Mouse (Mus musculus) MEL (cell line): ENCODE results near the gene Gm49396. TPM values are rescaled to one million over a fixed set of nuclear protein-coding genes. Genes with fewer than 3 reads are reported as not detected.

Experiments
- DNase-seq: peaks from one replicate; pipeline ENCODE4 v3.0.0; 2011; ENCODE audit warnings: low read depth, low spot score
- H3K27ac ChIP-seq: 2 replicates; pipeline ENCODE4 v1.5.1; 2012; ENCODE audit warnings: low read depth, mild to moderate bottlenecking, control low read depth, low read length, moderate library complexity; ENCODE audit not compliant: control insufficient read depth
- H3K27me3 ChIP-seq, 2 experiments: fragments of 150-350 bp in 1 of 2; sonication (generic) in 1 of 2; 2 replicates each; pipeline ENCODE4 v1.6.1; 2012; ENCODE audit warnings: low read length in 2 of 2, mild to moderate bottlenecking in 2 of 2, improper control_type of control experiment in 1 of 2, moderate library complexity in 1 of 2; ENCODE audit not compliant: insufficient read depth in 2 of 2, control insufficient read depth in 1 of 2
- H3K36me3 ChIP-seq, 2 experiments: 2 replicates each; pipeline ENCODE4 v1.6.1; 2012 to 2014; ENCODE audit warnings: low read length in 2 of 2, improper control_type of control experiment in 1 of 2, inconsistent platforms in 1 of 2, mild to moderate bottlenecking in 1 of 2; ENCODE audit not compliant: insufficient read depth in 2 of 2, control insufficient read depth in 1 of 2
- H3K4me1 ChIP-seq, 2 experiments: fragments of 150-350 bp in 1 of 2; sonication (generic) in 1 of 2; 2 replicates each; pipeline ENCODE4 v1.6.1; 2012; ENCODE audit warnings: low read length in 2 of 2, improper control_type of control experiment in 1 of 2, mild to moderate bottlenecking in 1 of 2; ENCODE audit not compliant: insufficient read depth in 2 of 2, control insufficient read depth in 1 of 2
- H3K4me3 ChIP-seq, 2 experiments: fragments of 150-350 bp in 1 of 2; sonication (generic) in 1 of 2; 2 replicates each; pipeline ENCODE4 v1.5.1; 2012; ENCODE audit warnings: low read depth in 2 of 2, low read length in 2 of 2, mild to moderate bottlenecking in 2 of 2, moderate library complexity in 2 of 2, control low read depth in 1 of 2, improper control_type of control experiment in 1 of 2; ENCODE audit not compliant: control insufficient read depth in 1 of 2, insufficient read depth in 1 of 2
- H3K79me2 ChIP-seq: 2 replicates; pipeline ENCODE4 v1.6.1; 2012; ENCODE audit warnings: mild to moderate bottlenecking, low read length, moderate library complexity; ENCODE audit not compliant: control insufficient read depth, poor library complexity, insufficient read depth
- H3K9ac ChIP-seq: 2 replicates; pipeline ENCODE4 v1.6.1; 2012; ENCODE audit warnings: low read depth, mild to moderate bottlenecking, control low read depth, low read length, moderate library complexity; ENCODE audit not compliant: control insufficient read depth, poor library complexity, severe bottlenecking
- H3K9me3 ChIP-seq: fragments of 150-350 bp; sonication (generic); replicated peaks from 2 replicates; pipeline ENCODE4 v1.6.1; 2012; ENCODE audit warnings: mild to moderate bottlenecking, low read length, improper control_type of control experiment, moderate library complexity; ENCODE audit not compliant: insufficient read depth
- BHLHE40 ChIP-seq: IDR thresholded peaks from 2 replicates; pipeline ENCODE4 v1.6.1; 2012; ENCODE audit warnings: low read depth, mild to moderate bottlenecking, inconsistent platforms, low read length, improper control_type of control experiment, borderline replicate concordance
- CHD1 ChIP-seq: IDR thresholded peaks from 2 replicates; pipeline ENCODE4 v1.6.1; 2012; ENCODE audit warnings: low read depth, mild to moderate bottlenecking, inconsistent platforms, low read length, improper control_type of control experiment
- E2F4 ChIP-seq: IDR thresholded peaks from 2 replicates; pipeline ENCODE4 v1.6.1; 2011; ENCODE audit warnings: low read depth, low read length, improper control_type of control experiment, borderline replicate concordance
- EP300 ChIP-seq, 2 experiments: IDR thresholded peaks; 2 replicates each; pipeline ENCODE4 v1.6.1; 2011; ENCODE audit warnings: improper control_type of control experiment in 2 of 2, low read length in 2 of 2, low read depth in 1 of 2, mild to moderate bottlenecking in 1 of 2
- ETS1 ChIP-seq: IDR thresholded peaks from 2 replicates; pipeline ENCODE4 v1.6.1; 2012; ENCODE audit warnings: low read depth, mild to moderate bottlenecking, inconsistent platforms, low read length, improper control_type of control experiment, moderate library complexity
- JUND ChIP-seq: IDR thresholded peaks from 2 replicates; pipeline ENCODE4 v1.6.1; 2011; ENCODE audit warnings: low read depth, mild to moderate bottlenecking, improper control_type of control experiment, low read length
- KAT2A ChIP-seq: conservative IDR thresholded peaks from 2 replicates; pipeline ENCODE4 v1.6.1; 2012; ENCODE audit warnings: low read depth, low read length, improper control_type of control experiment, inconsistent platforms
- MAFK ChIP-seq: IDR thresholded peaks from 2 replicates; pipeline ENCODE4 v1.6.1; 2011; ENCODE audit warnings: low read depth, mild to moderate bottlenecking, low read length, improper control_type of control experiment, borderline replicate concordance
- MAZ ChIP-seq: IDR thresholded peaks from 2 replicates; pipeline ENCODE4 v1.6.1; 2012; ENCODE audit warnings: low read depth, mild to moderate bottlenecking, inconsistent platforms, low read length, improper control_type of control experiment
- MEF2A ChIP-seq: IDR thresholded peaks from 2 replicates; pipeline ENCODE4 v1.6.1; 2014; ENCODE audit warnings: low read depth, mild to moderate bottlenecking, inconsistent platforms, low read length, improper control_type of control experiment; ENCODE audit not compliant: poor library complexity, insufficient replicate concordance, severe bottlenecking; ENCODE audit errors: extremely low read depth
- MYC ChIP-seq: IDR thresholded peaks from 2 replicates; pipeline ENCODE4 v1.6.1; 2011; ENCODE audit warnings: low read depth, mild to moderate bottlenecking, low read length, improper control_type of control experiment, moderate library complexity
- NRF1 ChIP-seq: IDR thresholded peaks from 2 replicates; pipeline ENCODE4 v1.6.1; 2014; ENCODE audit warnings: low read depth, mild to moderate bottlenecking, inconsistent platforms, low read length, improper control_type of control experiment, moderate library complexity; ENCODE audit not compliant: poor library complexity, insufficient read depth, severe bottlenecking
- RAD21 ChIP-seq: IDR thresholded peaks from 2 replicates; pipeline ENCODE4 v1.6.1; 2011; ENCODE audit warnings: mild to moderate bottlenecking, low read depth, low read length, improper control_type of control experiment
- RCOR1 ChIP-seq: IDR thresholded peaks from 2 replicates; pipeline ENCODE4 v1.6.1; 2012; ENCODE audit warnings: low read depth, mild to moderate bottlenecking, inconsistent platforms, low read length, improper control_type of control experiment
- TAL1 ChIP-seq: IDR thresholded peaks from 2 replicates; pipeline ENCODE4 v1.6.1; 2012; ENCODE audit warnings: mild to moderate bottlenecking, inconsistent platforms, low read length, moderate library complexity, mixed read lengths
- TCF12 ChIP-seq: IDR thresholded peaks from 2 replicates; pipeline ENCODE4 v1.6.1; 2014; ENCODE audit warnings: low read depth, mild to moderate bottlenecking, inconsistent platforms, low read length, improper control_type of control experiment, moderate library complexity
- USF2 ChIP-seq, 2 experiments: IDR thresholded peaks; 2 replicates each; pipeline ENCODE4 v1.6.1; 2011 to 2012; ENCODE audit warnings: improper control_type of control experiment in 2 of 2, low read length in 2 of 2, borderline replicate concordance in 1 of 2, inconsistent platforms in 1 of 2, low read depth in 1 of 2, mild to moderate bottlenecking in 1 of 2; ENCODE audit not compliant: insufficient read depth in 1 of 2
- ZKSCAN1 ChIP-seq: IDR thresholded peaks from 2 replicates; pipeline ENCODE4 v1.6.1; 2012; ENCODE audit warnings: low read depth, mild to moderate bottlenecking, inconsistent platforms, low read length, improper control_type of control experiment, moderate library complexity
- ZNF384 ChIP-seq: IDR thresholded peaks from 2 replicates; pipeline ENCODE4 v1.6.1; 2012; ENCODE audit warnings: low read depth, mild to moderate bottlenecking, inconsistent platforms, low read length, improper control_type of control experiment
- polyA plus RNA-seq, 2 experiments: library from polyadenylated mRNA; stranded (reverse) in 1 of 2; unstranded in 1 of 2; fragments of >175 nt in 1 of 2; fragments of >200 nt in 1 of 2; gene quantifications; 2 replicates each; pipeline versions ENCODE4 v1.2.1 to v1.2.4; 2012; ENCODE audit warnings: low replicate concordance in 2 of 2, low read depth in 1 of 2; ENCODE audit not compliant: insufficient read length in 2 of 2, insufficient read depth in 1 of 2, missing spikeins in 1 of 2
- total RNA-seq: library from RNA; depleted of rRNA; stranded (reverse); fragments of 300-350 nt; gene quantifications from 2 replicates; pipeline ENCODE4 v1.2.3, GENCODE M21; 2012

Gene Gm49396
- total and polyA plus RNA-seq, 3 experiments: 1.9 to 4.2 TPM; not detected in 1

DNA sequence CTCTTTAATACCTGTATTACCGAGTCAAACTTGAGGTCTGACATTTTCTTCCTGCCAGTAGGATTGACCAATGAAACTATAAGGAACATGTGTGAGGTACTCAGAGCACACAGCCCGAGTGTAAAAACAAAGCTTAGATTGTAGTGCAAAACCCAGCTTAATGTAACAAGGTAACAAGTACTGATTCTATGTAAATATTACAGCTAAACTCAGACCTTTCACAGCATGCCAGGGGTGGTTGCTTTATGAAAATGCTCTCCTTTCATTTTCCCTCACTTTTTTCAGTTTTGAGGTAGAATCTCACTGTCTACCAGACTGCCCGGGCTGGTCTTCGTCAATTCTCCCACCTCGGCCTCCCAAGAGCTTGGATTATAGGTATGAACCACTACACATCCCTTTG lies 32.9 kb downstream of the Gm49396 start:
- TF ChIP-seq ZKSCAN1: no peak
- TF ChIP-seq MAFK: no peak
- H3K9ac ChIP-seq: no peak overlapping the region
- no peak overlapping the region for H3K27ac ChIP-seq
- peaks cover 1% of the 10 kb centered on the region for H3K79me2 ChIP-seq
- no peaks in the 10 kb centered on the region for H3K9me3 ChIP-seq
- H3K4me3 ChIP-seq: no peak overlapping the region
- peaks cover 7 to 35% of the 10 kb centered on the region in 2 experiments; a peak in 3 of 4 replicates for H3K4me1 ChIP-seq
- H3K27me3 ChIP-seq: no peaks in the 10 kb centered on the region
- DNase-seq: no peak
- peaks cover 0 to 13% of the 10 kb centered on the region in 2 experiments; a peak in 2 of 4 replicates for H3K36me3 ChIP-seq

GRCm38 (mm10) chr7:30596811-30597210 lies 33.7 kb downstream of the Gm49396 start:
- no peak for DNase-seq
- Histone ChIP-seq H3K27ac (no peak overlapping the region), H3K79me2 (no peaks in the 10 kb centered on the region; the same call in 1 of the 2 replicates), H3K9me3 (no peaks in the 10 kb centered on the region), H3K36me3 (peaks cover 0 to 11% of the 10 kb centered on the region in 2 experiments; a peak in 2 of 4 replicates), H3K4me3 (no peak overlapping the region), H3K27me3 (no peaks in the 10 kb centered on the region), H3K9ac (no peak overlapping the region), H3K4me1 (peaks cover 7 to 29% of the 10 kb centered on the region in 2 experiments; a peak in 3 of 4 replicates)
- no peak for TF ChIP-seq ETS1
- TF ChIP-seq TAL1: no peak
- no peak for TF ChIP-seq TCF12
- no peak for TF ChIP-seq ZKSCAN1
- TF ChIP-seq NRF1: no peak
- TF ChIP-seq JUND: no peak
- no peak for TF ChIP-seq BHLHE40
- TF ChIP-seq EP300 (IDR thresholded peaks at IDR 0.05; ENCODE audit: low read depth in 1 of 2, low read length in 2 of 2): no peak
- no peak for TF ChIP-seq E2F4
- TF ChIP-seq MAZ: no peak
- TF ChIP-seq MAFK: no peak
- TF ChIP-seq RCOR1: no peak
- no peak for TF ChIP-seq CHD1
- TF ChIP-seq USF2 (IDR thresholded peaks at IDR 0.05; ENCODE audit: borderline replicate concordance in 1 of 2, insufficient read depth in 1 of 2, low read depth in 1 of 2, low read length in 2 of 2): no peak
- TF ChIP-seq MEF2A: no peak
- TF ChIP-seq MYC: no peak
- no peak for TF ChIP-seq RAD21
- TF ChIP-seq KAT2A: no peak
- no peak for TF ChIP-seq ZNF384
